Mouse (Mus musculus) liver (tissue): ENCODE results near the gene Vmn1r55.
A peak's percentile ranks its signal among the peaks of the same experiment; 100 is the strongest.
"Not testable (repeated sequence)": the region's sequence is repeated elsewhere in the genome, so short reads cannot be mapped to it uniquely, and the experiment has no call there.

ENCODE experiments used
- DNase-seq: peaks from one replicate; pipeline ENCODE4 v3.0.0-alpha.2; 2020; ENCODE audit warnings: mixed read lengths

Gene Vmn1r55

GRCm38 (mm10) chr7:5149570-5149969 is at the start of gene Vmn1r55:
Vmn1r55 (minus strand) TSS chr7:5149670.
- not testable (repeated sequence) for DNase-seq

GRCm38 (mm10) chr7:5196647-5197046 is 47.2 kb upstream of the Vmn1r55 start, which contains the start of gene Vmn1r56:
Vmn1r56 (minus strand) TSS chr7:5196747.
- DNase-seq = not testable (repeated sequence)

- DNase-seq = peak; percentile 80
Observed at GRCm38 (mm10) chr7:5125549-5126406, 23.7 kb downstream of the Vmn1r55 start, which contains the start of gene Rasl2-9. Rasl2-9 (minus strand) TSS chr7:5125950.

- DNase-seq = no peak
Observed at GRCm38 (mm10) chr7:5125078-5125477, 24.4 kb downstream of the Vmn1r55 start.

GRCm38 (mm10) chr7:5116850-5117249 is 32.6 kb downstream of the Vmn1r55 start, which contains the start of gene Rfpl4:
Rfpl4 (minus strand) TSS chr7:5116950.
- DNase-seq = no peak

- no peak for DNase-seq
Observed at GRCm38 (mm10) chr7:5112701-5113100, 36.8 kb downstream of the Vmn1r55 start.

GRCm38 (mm10) chr7:5109301-5109700 is 40.2 kb downstream of the Vmn1r55 start:
- no peak for DNase-seq

GRCm38 (mm10) chr7:5108272-5108671 is 41.2 kb downstream of the Vmn1r55 start:
- no peak for DNase-seq

GRCm38 (mm10) chr7:5102564-5102963 is 46.9 kb downstream of the Vmn1r55 start:
- no peak for DNase-seq

- no peak for DNase-seq
Observed at GRCm38 (mm10) chr7:5101066-5101663, 48.3 kb downstream of the Vmn1r55 start.

GRCm38 (mm10) chr7:5099796-5100195 is 49.7 kb downstream of the Vmn1r55 start:
- DNase-seq = no peak

GRCm38 (mm10) chr7:5098769-5099168 is 50.7 kb downstream of the Vmn1r55 start:
- no peak for DNase-seq

GRCm38 (mm10) chr7:5092831-5093510 is 56.5 kb downstream of the Vmn1r55 start:
- no peak for DNase-seq

- no peak for DNase-seq
Observed at GRCm38 (mm10) chr7:5092381-5092780, 57.1 kb downstream of the Vmn1r55 start.

GRCm38 (mm10) chr7:5091008-5091728 is 58.3 kb downstream of the Vmn1r55 start:
- DNase-seq = no peak

GRCm38 (mm10) chr7:5089853-5090252 is 59.6 kb downstream of the Vmn1r55 start:
- no peak for DNase-seq

GRCm38 (mm10) chr7:5087886-5088285 is 61.6 kb downstream of the Vmn1r55 start:
- no peak for DNase-seq

- DNase-seq = no peak
Observed at GRCm38 (mm10) chr7:5086921-5087440, 62.5 kb downstream of the Vmn1r55 start.

GRCm38 (mm10) chr7:5085512-5085911 is 64.0 kb downstream of the Vmn1r55 start:
- no peak for DNase-seq

- DNase-seq = no peak
Observed at GRCm38 (mm10) chr7:5083325-5084105, 66.0 kb downstream of the Vmn1r55 start.

- no peak for DNase-seq
Observed at GRCm38 (mm10) chr7:5081939-5082338, 67.5 kb downstream of the Vmn1r55 start.

GRCm38 (mm10) chr7:5081241-5081640 is 68.2 kb downstream of the Vmn1r55 start:
- DNase-seq = peak; percentile 76
